Mouse (Mus musculus) layer of hippocampus, postnatal 25 days (tissue): ENCODE measurements around the gene Ppp4r1. TPM values are rescaled to one million over a fixed set of nuclear protein-coding genes. Genes with fewer than 3 reads are reported as not detected.

Experiments used
- DNase-seq, 2 experiments: peaks; one replicate each; pipeline ENCODE4 v3.0.0; 2022; ENCODE audit warnings: mixed read lengths in 2 of 2, low spot score in 1 of 2; ENCODE audit errors: extremely low spot score in 1 of 2
- total RNA-seq, 2 experiments: library from RNA; stranded (reverse); gene quantifications; 2 replicates each; pipeline ENCODE4 v1.2.3; 2021

The Ppp4r1 gene
- total RNA-seq, 2 experiments from 2014 or later = 27.3 to 34.3 TPM

GRCm38 (mm10) chr17:65885697-65886529 is 103.5 kb downstream of the Ppp4r1 start, which contains the start of gene Ralbp1:
Gene Ralbp1 (minus strand): TSS chr17:65885798.
- peak; percentile 29 to 42 for DNase-seq

- DNase-seq = no peak
These were observed 104.2 kb downstream of the Ppp4r1 start for GRCm38 (mm10) chr17:65886571-65886970.

GRCm38 (mm10) chr17:65889476-65889875 is 107.1 kb downstream of the Ppp4r1 start:
- DNase-seq = no peak

Other genes starting within 250 kb of the Ppp4r1 start
- under 1 TPM; 0.62 to 0.89 TPM for gene Tmem232, start 241.8 kb upstream of the Ppp4r1 start, total RNA-seq
- gene Vapa, start 169.0 kb upstream of the Ppp4r1 start, total RNA-seq = 100 to 1,000 TPM; 132 to 153 TPM
- gene Txndc2, start 140.4 kb upstream of the Ppp4r1 start, total RNA-seq = not detected
- 10 to 100 TPM; 55.7 to 59.0 TPM for gene Rab31, start 9.8 kb upstream of the Ppp4r1 start, total RNA-seq
- 10 to 100 TPM; 47.2 to 53.5 TPM for gene Ralbp1, start 103.2 kb downstream of the Ppp4r1 start, total RNA-seq
- gene Twsg1, start 168.7 kb downstream of the Ppp4r1 start, total RNA-seq = 10 to 100 TPM; 29.3 to 30.0 TPM